Mouse (Mus musculus): Measurements from ENCODE around the gene Cdsn. TPM values are rescaled to one million over a fixed set of nuclear protein-coding genes. Genes with fewer than 3 reads are reported as not detected.
A peak's percentile ranks its signal among the peaks of the same experiment; 100 is the strongest.

Cdsn gene
- total RNA-seq (2012; rRNA removed) = 1.1 and 1.2 TPM in 2 replicates

GRCm38 (mm10) chr17:35551881-35552414 lies at the start of gene Cdsn:
Gene Cdsn (plus strand): TSS chr17:35552128.
- Histone ChIP-seq H3K4me3 (ENCODE audit: insufficient read depth in 1 of 2, low read depth in 1 of 2, low read length in 2 of 2, poor library complexity in 1 of 2, severe bottlenecking in 1 of 2) (no peak within 1 kb of the TSS), H3K9me3 (ENCODE audit: control insufficient read depth, insufficient read depth, low read depth, low read length) (no peaks in the 10 kb centered on the region), H3K27ac (ENCODE audit: insufficient read depth, low read depth, low read length, poor library complexity, severe bottlenecking) (no peak within 1 kb of the TSS), H3K36me3 (ENCODE audit: control insufficient read depth, insufficient read depth, low read length, poor library complexity, severe bottlenecking) (no peaks in the 10 kb centered on the region), H3K4me1 (ENCODE audit: control insufficient read depth in 2 of 2, insufficient read depth in 2 of 2, low read length in 2 of 2, poor library complexity in 1 of 2) (peaks cover 2 to 31% of the 10 kb centered on the region in 2 experiments; a peak in 1 of 4 replicates), H3K9ac (ENCODE audit: insufficient read depth, low read depth, low read length, poor library complexity, severe bottlenecking) (no peak within 1 kb of the TSS)
- TF ChIP-seq HCFC1 (IDR thresholded peaks at IDR 0.05; ENCODE audit: borderline replicate concordance, insufficient read depth, low read length) = no peak
- TF ChIP-seq ZNF384 (IDR thresholded peaks at IDR 0.05; ENCODE audit: low read depth, low read length) = no peak
- TF ChIP-seq MAFK (IDR thresholded peaks at IDR 0.05; ENCODE audit: insufficient read depth, low read depth, low read length) = no peak
- no peak for TF ChIP-seq CHD2 (IDR thresholded peaks at IDR 0.05; ENCODE audit: low read depth, low read length)
- in situ Hi-C loops (cut with MboI; ENCODE audit: low sequenced_read_pairs in 2 of 2, unreplicated experiment in 2 of 2) = no loop called here
- no peak for DNase-seq (ENCODE audit: low read depth, low spot score)

GRCm38 (mm10) chr17:35502226-35502625 lies 49.7 kb upstream of the Cdsn start:
- DNase-seq (ENCODE audit: low read depth, low spot score) = no peak
- no peaks in the 10 kb centered on the region for H3K36me3 ChIP-seq (ENCODE audit: control insufficient read depth, insufficient read depth, low read length, poor library complexity, severe bottlenecking)
- peak overlapping the region; percentile 7 to 21; a peak in 3 of 4 replicates for H3K4me3 ChIP-seq (ENCODE audit: insufficient read depth in 1 of 2, low read depth in 1 of 2, low read length in 2 of 2, poor library complexity in 1 of 2, severe bottlenecking in 1 of 2)
- H3K4me1 ChIP-seq (ENCODE audit: control insufficient read depth in 2 of 2, insufficient read depth in 2 of 2, low read length in 2 of 2, poor library complexity in 1 of 2) = peaks cover 10 to 24% of the 10 kb centered on the region in 2 experiments
- in situ Hi-C loops (cut with MboI; ENCODE audit: low sequenced_read_pairs in 2 of 2, unreplicated experiment in 2 of 2) = no loop called here
- H3K9me3 ChIP-seq (ENCODE audit: control insufficient read depth, insufficient read depth, low read depth, low read length) = no peaks in the 10 kb centered on the region
- TF ChIP-seq ZNF384 (IDR thresholded peaks at IDR 0.05; ENCODE audit: low read depth, low read length) (no peak), CHD2 (IDR thresholded peaks at IDR 0.05; ENCODE audit: low read depth, low read length) (no peak), MAFK (IDR thresholded peaks at IDR 0.05; ENCODE audit: insufficient read depth, low read depth, low read length) (no peak), HCFC1 (IDR thresholded peaks at IDR 0.05; ENCODE audit: borderline replicate concordance, insufficient read depth, low read length) (no peak), ZC3H11A (IDR thresholded peaks at IDR 0.05; ENCODE audit: borderline replicate concordance, low read depth, low read length) (no peak)
- peak overlapping the region; percentile 99 for H3K27ac ChIP-seq (ENCODE audit: insufficient read depth, low read depth, low read length, poor library complexity, severe bottlenecking)
- peak overlapping the region; percentile 64 for H3K9ac ChIP-seq (ENCODE audit: insufficient read depth, low read depth, low read length, poor library complexity, severe bottlenecking)

- H3K9me3 ChIP-seq (ENCODE audit: control insufficient read depth, insufficient read depth, low read depth, low read length) = no peaks in the 10 kb centered on the region
- TF ChIP-seq ZC3H11A (IDR thresholded peaks at IDR 0.05; ENCODE audit: borderline replicate concordance, low read depth, low read length) = no peak
- no peak for TF ChIP-seq HCFC1 (IDR thresholded peaks at IDR 0.05; ENCODE audit: borderline replicate concordance, insufficient read depth, low read length)
- no peak for TF ChIP-seq MAFK (IDR thresholded peaks at IDR 0.05; ENCODE audit: insufficient read depth, low read depth, low read length)
- TF ChIP-seq ZNF384 (IDR thresholded peaks at IDR 0.05; ENCODE audit: low read depth, low read length) = no peak
- no peak for TF ChIP-seq CHD2 (IDR thresholded peaks at IDR 0.05; ENCODE audit: low read depth, low read length)
- no peak for DNase-seq (ENCODE audit: low read depth, low spot score)
- H3K36me3 ChIP-seq (ENCODE audit: control insufficient read depth, insufficient read depth, low read length, poor library complexity, severe bottlenecking) = peaks cover 4% of the 10 kb centered on the region; the same call in 1 of the 2 replicates
- H3K9ac ChIP-seq (ENCODE audit: insufficient read depth, low read depth, low read length, poor library complexity, severe bottlenecking) = peak overlapping the region; percentile 22; the same call in 1 of the 2 replicates
- H3K4me3 ChIP-seq (ENCODE audit: insufficient read depth in 1 of 2, low read depth in 1 of 2, low read length in 2 of 2, poor library complexity in 1 of 2, severe bottlenecking in 1 of 2) = peak overlapping the region in 1 of 2 experiments; percentile 7; a peak in 2 of 4 replicates
- peak overlapping the region; percentile 99 for H3K27ac ChIP-seq (ENCODE audit: insufficient read depth, low read depth, low read length, poor library complexity, severe bottlenecking)
- H3K4me1 ChIP-seq (ENCODE audit: control insufficient read depth in 2 of 2, insufficient read depth in 2 of 2, low read length in 2 of 2, poor library complexity in 1 of 2) = peaks cover 10 to 23% of the 10 kb centered on the region in 2 experiments
- in situ Hi-C loops (cut with MboI; ENCODE audit: low sequenced_read_pairs in 2 of 2, unreplicated experiment in 2 of 2) = no loop called here
Measured at GRCm38 (mm10) chr17:35502762-35503161, 49.2 kb upstream of the Cdsn start.

GRCm38 (mm10) chr17:35503849-35504248 lies 48.1 kb upstream of the Cdsn start:
- Histone ChIP-seq H3K9ac (ENCODE audit: insufficient read depth, low read depth, low read length, poor library complexity, severe bottlenecking) (peak overlapping the region; percentile 83), H3K27ac (ENCODE audit: insufficient read depth, low read depth, low read length, poor library complexity, severe bottlenecking) (peak overlapping the region; percentile 100), H3K4me1 (ENCODE audit: control insufficient read depth in 2 of 2, insufficient read depth in 2 of 2, low read length in 2 of 2, poor library complexity in 1 of 2) (peaks cover 14 to 19% of the 10 kb centered on the region in 2 experiments), H3K36me3 (ENCODE audit: control insufficient read depth, insufficient read depth, low read length, poor library complexity, severe bottlenecking) (peaks cover 11% of the 10 kb centered on the region), H3K9me3 (ENCODE audit: control insufficient read depth, insufficient read depth, low read depth, low read length) (no peaks in the 10 kb centered on the region), H3K4me3 (ENCODE audit: insufficient read depth in 1 of 2, low read depth in 1 of 2, low read length in 2 of 2, poor library complexity in 1 of 2, severe bottlenecking in 1 of 2) (peak overlapping the region; percentile 38 to 88; a peak in 3 of 4 replicates)
- TF ChIP-seq ZC3H11A (IDR thresholded peaks at IDR 0.05; ENCODE audit: borderline replicate concordance, low read depth, low read length) = no peak
- peak; percentile 59; the same call in 1 of the 2 replicates for TF ChIP-seq HCFC1 (IDR thresholded peaks at IDR 0.05; ENCODE audit: borderline replicate concordance, insufficient read depth, low read length)
- no peak for TF ChIP-seq ZNF384 (IDR thresholded peaks at IDR 0.05; ENCODE audit: low read depth, low read length)
- TF ChIP-seq MAFK (IDR thresholded peaks at IDR 0.05; ENCODE audit: insufficient read depth, low read depth, low read length) = no peak
- TF ChIP-seq CHD2 (IDR thresholded peaks at IDR 0.05; ENCODE audit: low read depth, low read length) = peak; percentile 84
- DNase-seq (ENCODE audit: low read depth, low spot score) = peak; percentile 99
- in situ Hi-C loops (cut with MboI; ENCODE audit: low sequenced_read_pairs in 2 of 2, unreplicated experiment in 2 of 2) = no loop called here
